In genomic region chr13:8965224-8965623, GRCm38 (mm10) we compare ENCODE assay signal across 30 mouse cellular contexts. TPM values are rescaled to one million over a fixed set of nuclear protein-coding genes. Genes with fewer than 3 reads are reported as not detected.
"Had no signal": no experiment of that assay in that cellular context is flagged by ENCODE, and none has a peak within 500 bp of the region (broad histone marks: within the 10 kb centered on the region; RNA-seq: fewer than 3 reads in every experiment).

No protein-coding gene starts in this region.

- ATAC-seq: intestine, postnatal 0 days; midbrain, embryonic 13.5 days had no signal

- H3K9me3 ChIP-seq: limb, embryonic 13.5 days; liver, embryonic 15.5 days; megakaryocyte, embryonic 14.5 days; midbrain, embryonic 10.5 days; midbrain, embryonic 13.5 days; neural tube, embryonic 12.5 days; neural tube, embryonic 15.5 days had no signal

- H3K4me1 ChIP-seq: limb, embryonic 13.5 days; liver, embryonic 15.5 days; midbrain, embryonic 10.5 days; midbrain, embryonic 13.5 days; neural tube, embryonic 12.5 days; neural tube, embryonic 15.5 days had no signal

- H3K4me3 ChIP-seq: layer of hippocampus, adult 2 months; left cerebral cortex, adult 2 months; limb, embryonic 13.5 days; liver, embryonic 15.5 days; megakaryocyte, embryonic 14.5 days; midbrain, embryonic 10.5 days; midbrain, embryonic 13.5 days; neural tube, embryonic 12.5 days; neural tube, embryonic 15.5 days had no signal

- DNase-seq: kidney, adult 2 months; kidney, postnatal 25 days; layer of hippocampus, adult 9-11 months; layer of hippocampus, postnatal 36 days; left cerebral cortex, postnatal 4 days; lung, adult 2 months; right cerebral cortex, adult 18-20 months; right cerebral cortex, postnatal 14 days; right cerebral cortex, postnatal 4 days; thymus, postnatal 36 days had no signal

- H3K4me2 ChIP-seq: limb, embryonic 13.5 days; liver, embryonic 15.5 days; midbrain, embryonic 13.5 days; neural tube, embryonic 12.5 days; neural tube, embryonic 15.5 days had no signal

- H3K27me3 ChIP-seq: limb, embryonic 13.5 days; liver, embryonic 15.5 days; megakaryocyte, embryonic 14.5 days; midbrain, embryonic 13.5 days; neural tube, embryonic 12.5 days; neural tube, embryonic 15.5 days had no signal

- H3K9ac ChIP-seq: limb, embryonic 13.5 days; liver, embryonic 15.5 days; midbrain, embryonic 13.5 days; neural tube, embryonic 12.5 days; neural tube, embryonic 15.5 days had no signal

- H3K27ac ChIP-seq: kidney, postnatal 0 days; layer of hippocampus, adult 2 months; left cerebral cortex, adult 2 months; limb, embryonic 13.5 days; liver, embryonic 15.5 days; midbrain, embryonic 10.5 days; midbrain, embryonic 13.5 days; neural tube, embryonic 12.5 days; neural tube, embryonic 15.5 days had no signal

RNA-seq across cellular contexts. Expression of gene Idi2, which starts 12.6 kb away (rescaled TPM):
- total RNA-seq: layer of hippocampus, adult 2 months; layer of hippocampus, postnatal 36 days; left cerebral cortex, adult 2 months; left cerebral cortex, postnatal 14 days; left cerebral cortex, postnatal 4 days; midbrain, postnatal 0 days had no signal
- polyA plus RNA-seq: intestine, embryonic 14.5 days; intestine, postnatal 0 days; kidney, adult 2 months; kidney, embryonic 14.5 days; kidney, postnatal 0 days; large intestine, adult 2 months; limb, embryonic 13.5 days; liver, embryonic 15.5 days; lung, adult 2 months; midbrain, embryonic 13.5 days; midbrain, postnatal 0 days; neural tube, embryonic 15.5 days; stomach, embryonic 14.5 days; urinary bladder, adult 2 months had no signal

RNA-seq across cellular contexts. Expression of gene Gm9745, which starts 17.2 kb away (rescaled TPM):
- total RNA-seq: layer of hippocampus, adult 2 months; layer of hippocampus, postnatal 36 days; left cerebral cortex, adult 2 months; left cerebral cortex, postnatal 14 days; left cerebral cortex, postnatal 4 days; midbrain, postnatal 0 days had no signal
- polyA plus RNA-seq: intestine, embryonic 14.5 days; intestine, postnatal 0 days; kidney, adult 2 months; kidney, embryonic 14.5 days; kidney, postnatal 0 days; large intestine, adult 2 months; limb, embryonic 13.5 days; liver, embryonic 15.5 days; lung, adult 2 months; lung, embryonic 16.5 days; midbrain, embryonic 10.5 days; midbrain, embryonic 13.5 days; midbrain, postnatal 0 days; neural tube, embryonic 12.5 days; neural tube, embryonic 15.5 days; stomach, embryonic 14.5 days; thymus, postnatal 0 days; urinary bladder, adult 2 months had no signal
